Mouse (Mus musculus) kidney, postnatal 0 days (tissue): ENCODE data around the gene Syt16. TPM values are rescaled to one million over a fixed set of nuclear protein-coding genes. Genes with fewer than 3 reads are reported as not detected.
A peak's percentile ranks its signal among the peaks of the same experiment; 100 is the strongest.

Source experiments
- ATAC-seq: fragments of 200-750 bp; cut with Nextera tagmentation; replicated peaks from 2 replicates; pipeline ENCODE4 v1.8.0; 2017; ENCODE audit warnings: low read depth, moderate number of reproducible peaks, moderate TSS enrichment, moderate library complexity; ENCODE audit not compliant: low FRiP score
- DNase-seq: peaks from one replicate; pipeline ENCODE4 v3.0.0-alpha.2; 2016; ENCODE audit warnings: low spot score
- H3K27ac ChIP-seq: fragments of 300-500 bp; sonication (generic); 2 replicates; pipeline ENCODE4 v1.5.1; 2014; ENCODE audit warnings: mild to moderate bottlenecking
- H3K27me3 ChIP-seq: fragments of 300-500 bp; sonication (generic); 2 replicates; pipeline ENCODE4 v1.6.1; 2014; ENCODE audit warnings: low read length, mixed read lengths; ENCODE audit not compliant: insufficient read depth
- H3K36me3 ChIP-seq: fragments of 300-500 bp; sonication (generic); 2 replicates; pipeline ENCODE4 v1.6.1; 2014; ENCODE audit warnings: low read length, mixed read lengths; ENCODE audit not compliant: insufficient read depth
- H3K4me1 ChIP-seq: fragments of 300-500 bp; sonication (generic); replicated peaks from 2 replicates; pipeline ENCODE4 v1.6.1; 2014; ENCODE audit warnings: antibody characterized with exemption, low read length, mixed read lengths; ENCODE audit not compliant: insufficient read depth
- H3K4me2 ChIP-seq: fragments of 300-500 bp; sonication (generic); 2 replicates; pipeline ENCODE4 v1.6.1; 2014; ENCODE audit warnings: mild to moderate bottlenecking, low read length, moderate library complexity, mixed read lengths
- H3K4me3 ChIP-seq: fragments of 300-500 bp; sonication (generic); replicated peaks from 2 replicates; pipeline ENCODE4 v1.5.1; 2014; ENCODE audit warnings: low read depth, low read length
- H3K9ac ChIP-seq: fragments of 300-500 bp; sonication (generic); 2 replicates; pipeline ENCODE4 v1.6.1; 2014; ENCODE audit warnings: low read depth, low read length
- H3K9me3 ChIP-seq: fragments of 300-500 bp; sonication (generic); replicated peaks from 2 replicates; pipeline ENCODE4 v1.6.1; 2016; ENCODE audit warnings: low read length, inconsistent platforms, mixed read lengths
- CTCF ChIP-seq: IDR thresholded peaks from 2 replicates; pipeline ENCODE4 v1.5.1; 2016; ENCODE audit warnings: antibody characterized with exemption, low read depth, mild to moderate bottlenecking, moderate library complexity
- WGBS: fragments of 180-500 bp; shearing (Covaris S2); extraction: QIAGEN DNeasy Blood & Tissue Kit; methylation state at CpG from one replicate; pipeline ENCODE4 v1.1.7; 2014; 5-methylcytosine and 5-hydroxymethylcytosine counted together
- polyA plus RNA-seq: library from polyadenylated mRNA; unstranded; fragments of >200 nt; fragmentation: Nextera tagmentation; extraction: Ambion mirVana; gene quantifications from 2 replicates; pipeline ENCODE4 v1.2.1, GENCODE M21; 2015

Gene Syt16
- polyA plus RNA-seq, 1 experiment from 2014 or later: 0.67 TPM

DNA sequence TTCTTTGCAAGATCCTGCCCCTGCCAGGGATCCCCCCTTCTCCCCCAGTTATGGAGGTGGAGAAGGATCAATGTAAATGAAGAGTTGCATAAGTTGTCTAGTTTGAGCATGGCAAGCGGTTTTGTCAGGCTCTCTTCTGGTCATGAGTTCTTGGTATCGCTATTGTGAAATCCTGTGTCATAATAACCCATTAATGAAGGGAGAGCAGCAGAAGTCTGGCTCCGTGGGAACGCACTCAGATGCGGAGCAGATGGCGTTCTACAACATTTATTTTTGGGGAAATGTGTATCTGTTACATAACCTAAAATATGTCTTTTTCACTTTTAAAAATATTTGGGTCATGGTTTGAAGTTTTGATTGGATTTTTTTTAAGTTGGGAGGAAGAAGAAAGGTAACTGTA is 304.1 kb downstream of the Syt16 start:
- peak; percentile 29 for DNase-seq
- 67% methylated on average over 6 of the region's 6 CpGs for WGBS
- Histone ChIP-seq H3K4me2 (no peak overlapping the region), H3K27ac (no peak overlapping the region), H3K27me3 (no peaks in the 10 kb centered on the region), H3K4me3 (no peak overlapping the region), H3K36me3 (no peaks in the 10 kb centered on the region), H3K9me3 (no peaks in the 10 kb centered on the region), H3K4me1 (no peaks in the 10 kb centered on the region), H3K9ac (no peak overlapping the region)
- ATAC-seq: no peak
- TF ChIP-seq CTCF: no peak

DNA sequence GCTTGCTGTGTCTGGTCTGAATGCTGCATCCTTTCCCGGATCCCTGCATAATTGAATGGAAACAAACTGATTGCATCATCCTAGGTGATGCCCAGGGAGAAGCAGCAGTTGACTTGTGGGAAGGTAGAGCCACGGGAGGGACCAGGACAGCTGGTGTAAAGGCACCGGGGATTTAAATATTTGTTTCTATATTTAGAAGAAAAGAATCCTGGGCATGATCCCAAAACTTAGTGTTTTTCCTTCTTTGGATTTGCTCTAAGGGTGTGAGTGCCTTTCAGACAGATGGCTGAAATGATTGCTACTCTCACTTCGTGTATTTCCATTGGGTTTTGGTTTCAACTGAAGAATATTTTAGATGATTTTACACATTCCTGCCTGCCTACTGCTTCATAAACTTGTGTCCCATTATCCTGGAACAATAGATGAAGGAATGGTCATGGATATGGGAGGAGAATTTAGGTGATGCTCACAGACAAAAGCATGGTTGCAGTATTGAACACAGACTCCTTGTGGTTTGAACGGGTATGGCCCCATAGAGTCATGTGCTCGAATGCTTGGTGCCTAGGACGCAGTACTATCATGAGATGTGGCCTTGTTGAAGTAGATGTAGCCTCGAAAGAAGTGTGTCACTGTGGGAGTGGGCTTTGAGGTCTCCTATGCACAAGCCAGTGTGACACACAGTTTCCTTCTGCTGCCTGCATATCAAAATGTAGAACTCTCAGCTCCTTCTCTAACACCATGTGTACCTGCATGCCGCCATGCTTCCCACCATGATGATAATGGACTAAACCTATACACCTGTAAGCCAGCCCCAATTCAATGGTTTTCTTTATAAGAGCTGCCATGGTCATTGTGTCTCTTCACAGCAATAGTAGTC is 306.2 kb downstream of the Syt16 start:
- no peaks in the 10 kb centered on the region for H3K36me3 ChIP-seq
- no peak for DNase-seq

DNA sequence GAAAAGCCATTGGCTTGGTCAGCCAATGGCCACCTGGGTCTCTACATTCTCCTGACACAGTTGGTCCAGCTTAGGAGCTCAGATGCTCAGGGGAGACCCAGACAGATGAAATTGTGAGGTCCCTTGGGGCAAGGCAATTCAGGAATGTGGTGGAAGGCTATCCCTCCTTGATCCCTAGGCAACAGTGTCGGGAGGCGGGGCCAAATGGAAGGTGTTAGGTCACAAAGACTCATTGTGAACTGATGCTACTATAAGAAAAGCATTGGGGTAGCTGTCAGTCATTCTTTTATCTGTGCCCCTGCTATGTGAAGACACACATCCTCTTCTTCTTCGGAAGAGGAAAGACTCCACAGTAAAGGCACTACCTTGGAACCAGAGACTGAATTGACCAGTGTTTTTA is 315.1 kb downstream of the Syt16 start:
- ATAC-seq (no peak), DNase-seq (no peak)
- Histone ChIP-seq H3K4me2 (no peak overlapping the region), H3K4me3 (no peak overlapping the region), H3K9me3 (no peaks in the 10 kb centered on the region), H3K27ac (no peak overlapping the region), H3K4me1 (no peaks in the 10 kb centered on the region), H3K27me3 (no peaks in the 10 kb centered on the region), H3K9ac (no peak overlapping the region), H3K36me3 (no peaks in the 10 kb centered on the region)
- no peak for TF ChIP-seq CTCF
- 88% methylated on average over 3 of the region's 3 CpGs for WGBS

More for the DNA sequence above, 306.2 kb downstream of the Syt16 start:
- no peak overlapping the region for H3K9ac ChIP-seq
- 78% methylated on average over 9 of the region's 9 CpGs for WGBS
- no peak for TF ChIP-seq CTCF
- H3K4me3 ChIP-seq: no peak overlapping the region
- no peak for ATAC-seq
- no peaks in the 10 kb centered on the region for H3K4me1 ChIP-seq
- no peaks in the 10 kb centered on the region for H3K9me3 ChIP-seq
- no peaks in the 10 kb centered on the region for H3K27me3 ChIP-seq
- no peak overlapping the region for H3K27ac ChIP-seq
- H3K4me2 ChIP-seq: no peak overlapping the region

DNA sequence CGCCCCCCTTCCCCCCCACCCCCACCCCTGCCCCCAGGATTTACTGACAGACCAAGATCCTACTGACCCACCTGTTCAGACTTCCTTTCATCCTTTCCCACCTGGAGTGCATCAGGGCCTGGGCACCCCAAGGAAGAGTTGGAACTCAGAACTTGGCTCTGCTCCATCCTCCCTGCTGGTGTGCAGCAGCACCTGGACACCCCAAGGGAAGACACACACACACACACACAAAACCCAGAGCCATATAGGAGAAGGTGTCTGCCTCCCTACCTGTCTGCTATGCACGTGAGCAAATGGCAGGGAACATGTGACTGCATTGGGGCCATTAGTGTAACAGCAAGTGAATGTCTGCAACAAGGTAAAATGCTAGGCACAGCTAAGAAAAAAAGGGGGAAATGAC is 317.8 kb downstream of the Syt16 start:
- Histone ChIP-seq H3K27ac (no peak overlapping the region), H3K9ac (no peak overlapping the region), H3K4me2 (no peak overlapping the region), H3K36me3 (no peaks in the 10 kb centered on the region), H3K9me3 (no peaks in the 10 kb centered on the region), H3K27me3 (no peaks in the 10 kb centered on the region), H3K4me1 (no peaks in the 10 kb centered on the region), H3K4me3 (no peak overlapping the region)
- DNase-seq: no peak
- TF ChIP-seq CTCF: no peak
- 60% methylated on average over 2 of the region's 2 CpGs for WGBS
- ATAC-seq: no peak

DNA sequence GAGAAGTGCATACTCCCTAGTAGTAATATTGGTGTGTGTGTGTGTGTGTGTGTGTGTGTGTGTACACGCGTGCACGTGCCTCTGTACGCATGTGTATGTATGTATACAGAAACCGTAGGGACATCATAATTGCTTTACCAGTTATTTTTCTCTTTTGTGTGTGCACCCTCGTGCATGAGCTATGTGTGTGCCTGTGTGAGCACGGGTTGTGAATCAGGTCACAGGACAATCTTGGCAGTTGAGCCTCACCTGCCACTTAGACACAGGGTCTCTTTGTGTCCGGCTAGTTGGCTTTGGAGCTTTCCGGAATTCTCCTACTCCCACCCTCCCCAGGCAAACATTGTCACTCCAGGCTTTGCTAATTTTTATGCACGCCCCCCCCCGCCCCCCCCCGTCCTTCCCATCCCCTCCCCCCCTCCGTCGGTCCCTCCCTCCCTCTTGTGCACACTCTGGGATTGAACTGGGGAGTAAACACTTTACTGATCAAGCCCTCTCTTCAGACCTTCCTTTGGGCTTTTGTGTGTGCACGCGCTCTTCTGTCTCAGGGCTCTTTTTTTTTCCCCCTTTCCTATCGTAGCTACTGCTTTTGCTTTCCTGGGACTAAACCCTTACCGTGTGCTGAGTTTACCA is 319.0 kb downstream of the Syt16 start, which contains the start of gene Gm11042:
Gene Gm11042, minus strand, starts transcription at position 51 of the 630 bp plus-strand sequence.
- no peak within 1 kb of the TSS for H3K27ac ChIP-seq
- peak; percentile 59 for ATAC-seq
- no peak for DNase-seq
- peak within 1 kb of the TSS; percentile 41 for H3K4me3 ChIP-seq
- peak within 1 kb of the TSS; percentile 60 for H3K4me2 ChIP-seq
- no peaks in the 10 kb centered on the region for H3K27me3 ChIP-seq
- H3K36me3 ChIP-seq: no peaks in the 10 kb centered on the region
- no peaks in the 10 kb centered on the region for H3K9me3 ChIP-seq
- H3K4me1 ChIP-seq: no peaks in the 10 kb centered on the region
- H3K9ac ChIP-seq: peak within 1 kb of the TSS; percentile 47; the same call in 1 of the 2 replicates
- 29% methylated on average over 17 of the region's 18 CpGs for WGBS
- no peak for TF ChIP-seq CTCF

DNA sequence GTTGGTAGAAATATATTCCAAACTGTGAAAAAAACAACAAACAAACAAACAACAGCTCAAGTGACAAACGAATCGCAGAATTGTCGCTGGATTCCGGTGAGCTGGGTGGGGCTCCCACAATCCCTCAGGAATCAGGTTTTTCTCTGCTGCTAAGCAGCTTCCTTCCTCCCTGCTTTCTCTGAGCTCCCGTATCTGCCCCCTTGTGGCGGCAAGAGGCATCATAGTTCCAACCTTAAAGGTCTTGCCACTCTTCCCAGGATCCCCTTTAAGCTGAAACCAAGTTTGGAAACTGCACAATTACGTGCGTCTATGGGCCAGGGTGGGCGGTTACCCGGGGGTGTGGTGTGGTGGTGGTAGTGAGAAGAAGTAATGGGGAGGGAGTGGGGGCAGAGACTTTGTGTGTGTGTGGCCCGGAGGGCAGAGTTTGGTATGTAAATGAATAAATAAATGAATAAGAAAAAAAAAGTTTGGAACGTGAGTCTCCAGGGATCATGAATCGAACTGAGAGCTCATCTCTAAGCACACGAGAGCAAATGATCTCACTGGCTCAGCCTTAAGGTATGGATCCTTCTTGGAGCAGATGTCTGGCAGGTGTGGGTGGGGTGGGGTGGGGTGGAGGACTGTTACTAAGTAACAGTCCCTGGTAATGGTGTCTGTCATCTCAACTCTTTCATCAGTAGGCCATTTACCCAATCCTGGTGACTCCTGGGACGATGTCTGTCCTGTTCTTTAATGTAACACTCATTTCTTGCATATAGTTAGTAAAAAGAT is 319.7 kb downstream of the Syt16 start:
- Histone ChIP-seq H3K27ac (no peak overlapping the region), H3K9ac (peak overlapping the region; percentile 47; the same call in 1 of the 2 replicates), H3K9me3 (no peaks in the 10 kb centered on the region), H3K4me2 (peak overlapping the region; percentile 60), H3K27me3 (no peaks in the 10 kb centered on the region), H3K4me1 (no peaks in the 10 kb centered on the region), H3K36me3 (no peaks in the 10 kb centered on the region), H3K4me3 (peak overlapping the region; percentile 41)
- WGBS: 12% methylated on average over 15 of the region's 15 CpGs
- DNase-seq (peak; percentile 97), ATAC-seq (peak; percentile 87)
- peak; percentile 87 for TF ChIP-seq CTCF
